Mouse (Mus musculus): Measurements from ENCODE around the gene Caskin2.

GRCm38 (mm10) chr11:115843891-115844239, 30.4 kb upstream of the Caskin2 start:
- TF ChIP-seq EP300 (IDR thresholded peaks at IDR 0.05; ENCODE audit: low read length), result no peak
- TF ChIP-seq CTCF (conservative IDR thresholded peaks at IDR 0.05 in 1 of 2, IDR thresholded peaks at IDR 0.05 in 1 of 2; ENCODE audit: low read depth in 2 of 2, low read length in 2 of 2), result no peak
- TF ChIP-seq RAD21 (IDR thresholded peaks at IDR 0.05; ENCODE audit: low read depth, low read length), result no peak
- no peak for TF ChIP-seq POLR2A (IDR thresholded peaks at IDR 0.05; ENCODE audit: low read depth, low read length)
- TF ChIP-seq KAT2A (IDR thresholded peaks at IDR 0.05; ENCODE audit: insufficient replicate concordance, low read length), result no peak
- TF ChIP-seq JUND (conservative IDR thresholded peaks at IDR 0.05; ENCODE audit: low read depth, low read length), result no peak
- TF ChIP-seq BHLHE40 (IDR thresholded peaks at IDR 0.05; ENCODE audit: low read depth, low read length), result no peak
- TF ChIP-seq ZC3H11A (IDR thresholded peaks at IDR 0.05; ENCODE audit: low read depth, low read length), result no peak

Measured in CH12.LX (cell line).